Mouse (Mus musculus) intestine, postnatal 0 days (tissue): ENCODE measurements around the gene Irf2bp1. TPM values are rescaled to one million over a fixed set of nuclear protein-coding genes. Genes with fewer than 3 reads are reported as not detected.

Experiments used
- ATAC-seq: fragments of 200-750 bp; cut with Nextera tagmentation; 2 replicates; pipeline ENCODE4 v1.8.0; 2017; ENCODE audit warnings: mild to moderate bottlenecking, moderate TSS enrichment, moderate library complexity
- H3K27ac ChIP-seq: fragments of 300-500 bp; sonication (generic); 2 replicates; pipeline ENCODE4 v1.5.1; 2014; ENCODE audit warnings: mild to moderate bottlenecking, low read depth, low read length, moderate library complexity
- H3K27me3 ChIP-seq: fragments of 300-500 bp; sonication (generic); replicated peaks from 2 replicates; pipeline ENCODE4 v1.6.1; 2014; ENCODE audit warnings: low read length, mixed read lengths; ENCODE audit not compliant: control insufficient read depth, insufficient read depth
- H3K36me3 ChIP-seq: fragments of 300-500 bp; sonication (generic); 2 replicates; pipeline ENCODE4 v1.6.1; 2014; ENCODE audit warnings: mild to moderate bottlenecking, moderate library complexity; ENCODE audit not compliant: control insufficient read depth, insufficient read depth
- H3K4me1 ChIP-seq: fragments of 300-500 bp; sonication (generic); replicated peaks from 2 replicates; pipeline ENCODE4 v1.6.1; 2014; ENCODE audit warnings: antibody characterized with exemption, low read length, mixed read lengths; ENCODE audit not compliant: control insufficient read depth, insufficient read depth
- H3K4me2 ChIP-seq: fragments of 300-500 bp; sonication (generic); replicated peaks from 2 replicates; pipeline ENCODE4 v1.6.1; 2014; ENCODE audit warnings: low read depth, mild to moderate bottlenecking, moderate library complexity
- H3K4me3 ChIP-seq: fragments of 300-500 bp; sonication (generic); 2 replicates; pipeline ENCODE4 v1.5.1; 2014; ENCODE audit warnings: low read depth, low read length
- H3K9ac ChIP-seq: fragments of 300-500 bp; sonication (generic); 2 replicates; pipeline ENCODE4 v1.6.1; 2014; ENCODE audit warnings: mild to moderate bottlenecking, low read depth, low read length
- H3K9me3 ChIP-seq: fragments of 300-500 bp; sonication (generic); 2 replicates; pipeline ENCODE4 v1.6.1; 2016; ENCODE audit warnings: mixed run types; ENCODE audit not compliant: control insufficient read depth
- CTCF ChIP-seq: sonication (generic); IDR thresholded peaks from 2 replicates; pipeline ENCODE4 v1.5.1; 2016; ENCODE audit warnings: low read depth, mild to moderate bottlenecking, control low read depth, antibody characterized with exemption, moderate library complexity
- WGBS: fragments of 180-500 bp; shearing (Covaris S2); extraction: QIAGEN DNeasy Blood & Tissue Kit; methylation state at CpG from one replicate; pipeline ENCODE4 v1.1.7; 2014; 5-methylcytosine and 5-hydroxymethylcytosine counted together
- polyA plus RNA-seq: library from polyadenylated mRNA; unstranded; fragments of >200 nt; fragmentation: Nextera tagmentation; extraction: Ambion mirVana; gene quantifications from 2 replicates; pipeline ENCODE4 v1.2.1, GENCODE M21; 2015

Irf2bp1 gene
- polyA plus RNA-seq, 1 experiment from 2014 or later, result 11.4 TPM

DNA sequence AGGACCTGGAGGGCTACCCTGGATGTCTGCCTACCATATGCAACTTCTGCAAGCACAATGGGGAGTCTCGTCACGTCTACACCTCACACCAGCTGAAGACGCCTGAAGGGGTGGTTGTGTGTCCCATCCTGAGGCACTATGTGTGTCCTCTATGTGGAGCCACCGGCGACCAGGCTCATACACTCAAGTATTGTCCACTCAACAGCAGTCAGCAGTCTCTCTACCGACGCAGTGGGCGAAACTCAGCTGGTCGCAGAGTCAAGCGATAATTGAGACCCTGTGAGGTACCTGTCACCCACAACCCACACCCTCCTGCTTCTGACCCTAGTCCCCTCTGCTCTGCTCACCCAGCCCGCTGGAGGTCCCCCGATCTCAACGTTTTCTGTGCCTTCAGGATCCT, 16.1 kb upstream of the Irf2bp1 start:
- whole genome bisulfite sequencing, result 76% methylated on average over 13 of the region's 13 CpGs
- ATAC-seq, result no peak
- H3K36me3 ChIP-seq, result no peaks in the 10 kb centered on the region
- peaks cover 9% of the 10 kb centered on the region for H3K4me1 ChIP-seq
- no peak overlapping the region for H3K27ac ChIP-seq
- H3K4me2 ChIP-seq, result no peak overlapping the region
- no peaks in the 10 kb centered on the region for H3K9me3 ChIP-seq
- H3K4me3 ChIP-seq, result no peak overlapping the region
- H3K9ac ChIP-seq, result no peak overlapping the region
- H3K27me3 ChIP-seq, result peaks cover 24% of the 10 kb centered on the region
- TF ChIP-seq CTCF, result no peak

- TF ChIP-seq CTCF, result no peak
- WGBS, result 69% methylated on average over 6 of the region's 6 CpGs
- no peak for ATAC-seq
- Histone ChIP-seq H3K27ac (no peak overlapping the region), H3K4me1 (peaks cover 9% of the 10 kb centered on the region), H3K4me2 (no peak overlapping the region), H3K36me3 (no peaks in the 10 kb centered on the region), H3K4me3 (no peak overlapping the region), H3K9ac (no peak overlapping the region), H3K9me3 (no peaks in the 10 kb centered on the region), H3K27me3 (peaks cover 29% of the 10 kb centered on the region)
Measured at GRCm38 (mm10) chr7:18988780-18989179, 15.1 kb upstream of the Irf2bp1 start.

- H3K9ac ChIP-seq, result no peak overlapping the region
- H3K4me2 ChIP-seq, result peak overlapping the region; percentile 81
- H3K4me3 ChIP-seq, result no peak overlapping the region
- ATAC-seq, result no peak
- no peaks in the 10 kb centered on the region for H3K9me3 ChIP-seq
- 0 out of 2 replicates have a peak, but pooled peaks cover under 1% of the 10 kb centered on the region for H3K36me3 ChIP-seq
- TF ChIP-seq CTCF, result peak; percentile 43
- H3K27ac ChIP-seq, result no peak overlapping the region; the same call in 1 of the 2 replicates
- H3K27me3 ChIP-seq, result peaks cover 29% of the 10 kb centered on the region
- WGBS, result 13% methylated on average over 5 of the region's 5 CpGs
- peaks cover 9% of the 10 kb centered on the region for H3K4me1 ChIP-seq
Measured at GRCm38 (mm10) chr7:18989995-18990394, 13.8 kb upstream of the Irf2bp1 start.

DNA sequence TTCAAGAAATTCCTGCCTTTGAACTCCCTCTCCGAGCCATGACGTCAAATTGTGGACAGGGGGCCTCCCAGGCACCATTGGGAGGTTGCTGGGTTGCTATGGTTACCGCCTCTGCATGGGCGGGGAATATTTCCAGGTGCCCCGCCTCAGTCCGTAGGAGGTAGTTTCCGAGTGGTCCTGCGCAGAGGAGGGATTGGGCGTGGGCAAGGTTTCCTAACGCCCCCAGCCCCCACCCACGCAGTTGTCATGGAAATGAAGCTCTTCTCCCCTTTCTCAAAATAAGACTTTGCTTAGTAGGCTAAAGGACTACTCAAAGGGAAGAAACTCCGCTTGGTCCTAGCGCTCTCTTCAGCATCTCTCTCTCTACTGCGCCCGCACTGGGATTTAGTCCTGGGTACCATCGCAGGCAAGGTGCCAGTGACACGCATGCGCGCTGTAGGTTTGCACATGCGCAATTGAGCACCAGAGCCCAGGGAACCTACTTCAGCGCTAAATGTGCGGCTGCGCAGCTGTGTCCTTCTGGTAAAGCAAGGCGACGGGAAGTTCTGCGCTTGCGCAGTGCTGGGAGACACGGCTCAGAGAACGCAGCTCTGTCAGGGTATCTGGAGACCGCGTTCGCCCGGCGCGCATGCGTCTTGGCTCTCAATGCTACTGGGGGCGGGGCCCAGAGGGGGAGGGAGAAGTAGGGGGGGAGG, 13.1 kb upstream of the Irf2bp1 start, which contains the start of gene Mypop:
Gene Mypop, plus strand, starts transcription at position 645 of the 695 bp plus-strand sequence.
- no peak for TF ChIP-seq CTCF
- peaks cover 29% of the 10 kb centered on the region for H3K27me3 ChIP-seq
- no peak within 1 kb of the TSS; the same call in 1 of the 2 replicates for H3K27ac ChIP-seq
- WGBS, result under 1% methylated on average over 37 of the region's 37 CpGs
- H3K4me1 ChIP-seq, result peaks cover 9% of the 10 kb centered on the region
- peak; percentile 90 for ATAC-seq
- H3K4me3 ChIP-seq, result peak within 1 kb of the TSS; percentile 45
- peaks cover 7% of the 10 kb centered on the region; the same call in 1 of the 2 replicates for H3K36me3 ChIP-seq
- peak within 1 kb of the TSS; percentile 81 for H3K4me2 ChIP-seq
- H3K9ac ChIP-seq, result 0 out of 2 replicates have a peak within 1 kb of the TSS, but pooled peaks have one; percentile 26
- no peaks in the 10 kb centered on the region for H3K9me3 ChIP-seq

DNA sequence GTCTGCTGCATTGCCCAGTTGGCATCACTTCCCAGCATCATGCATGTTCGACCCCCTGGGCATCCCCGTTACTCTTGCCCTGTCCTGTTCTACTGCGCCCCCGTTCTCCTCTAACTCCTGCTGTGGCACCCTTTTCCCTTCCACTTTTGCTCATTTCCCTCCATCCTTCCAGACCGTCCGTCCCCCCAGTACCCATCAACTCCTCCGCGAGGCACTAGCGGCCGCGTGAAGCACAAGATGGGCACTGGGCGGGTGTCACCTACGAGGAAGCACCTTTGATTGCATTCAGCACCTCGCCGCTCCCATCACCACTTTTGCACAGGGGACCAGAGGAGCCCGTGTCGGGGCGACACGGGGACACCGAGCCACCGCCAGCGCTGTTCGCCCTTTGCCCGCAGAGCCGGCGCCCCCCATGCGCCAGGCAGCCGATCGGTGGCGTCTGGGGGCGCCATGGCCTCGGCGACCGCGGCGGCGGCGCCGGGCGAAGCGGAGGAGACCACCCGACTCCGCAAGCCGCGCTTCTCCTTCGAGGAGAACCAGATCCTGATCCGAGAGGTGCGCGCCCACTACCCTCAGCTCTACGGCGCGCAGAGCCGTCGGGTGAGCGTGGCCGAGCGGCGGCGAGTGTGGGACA, 12.1 kb upstream of the Irf2bp1 start:
- TF ChIP-seq CTCF, result no peak; the same call in 1 of the 2 replicates
- under 1% methylated on average over 59 of the region's 59 CpGs for WGBS
- no peaks in the 10 kb centered on the region for H3K9me3 ChIP-seq
- peaks cover 10% of the 10 kb centered on the region; the same call in 1 of the 2 replicates for H3K36me3 ChIP-seq
- peak overlapping the region; percentile 45 for H3K4me3 ChIP-seq
- no peak overlapping the region for H3K27ac ChIP-seq
- H3K27me3 ChIP-seq, result peaks cover 29% of the 10 kb centered on the region
- 0 out of 2 replicates have a peak overlapping the region, but pooled peaks have one; percentile 26 for H3K9ac ChIP-seq
- peaks cover 9% of the 10 kb centered on the region for H3K4me1 ChIP-seq
- H3K4me2 ChIP-seq, result peak overlapping the region; percentile 81
- peak; percentile 13; the same call in 1 of the 2 replicates for ATAC-seq

- 5% methylated on average over 31 of the region's 31 CpGs for whole genome bisulfite sequencing
- H3K9ac ChIP-seq, result 0 out of 2 replicates have a peak overlapping the region, but pooled peaks have one; percentile 26
- H3K27ac ChIP-seq, result no peak overlapping the region
- peak overlapping the region; percentile 81 for H3K4me2 ChIP-seq
- peaks cover 9% of the 10 kb centered on the region for H3K4me1 ChIP-seq
- H3K9me3 ChIP-seq, result no peaks in the 10 kb centered on the region
- peak overlapping the region; percentile 45 for H3K4me3 ChIP-seq
- TF ChIP-seq CTCF, result no peak
- H3K27me3 ChIP-seq, result peaks cover 29% of the 10 kb centered on the region
- peaks cover 10% of the 10 kb centered on the region; the same call in 1 of the 2 replicates for H3K36me3 ChIP-seq
- no peak for ATAC-seq
Measured at GRCm38 (mm10) chr7:18992294-18992675, 11.6 kb upstream of the Irf2bp1 start.
